Mouse (Mus musculus): Measurements from ENCODE around the gene Exoc3. TPM values are rescaled to one million over a fixed set of nuclear protein-coding genes. Genes with fewer than 3 reads are reported as not detected.

Exoc3 gene
- 10 to 100 TPM; 51.2 to 52.2 TPM for total RNA-seq (2023)

DNA sequence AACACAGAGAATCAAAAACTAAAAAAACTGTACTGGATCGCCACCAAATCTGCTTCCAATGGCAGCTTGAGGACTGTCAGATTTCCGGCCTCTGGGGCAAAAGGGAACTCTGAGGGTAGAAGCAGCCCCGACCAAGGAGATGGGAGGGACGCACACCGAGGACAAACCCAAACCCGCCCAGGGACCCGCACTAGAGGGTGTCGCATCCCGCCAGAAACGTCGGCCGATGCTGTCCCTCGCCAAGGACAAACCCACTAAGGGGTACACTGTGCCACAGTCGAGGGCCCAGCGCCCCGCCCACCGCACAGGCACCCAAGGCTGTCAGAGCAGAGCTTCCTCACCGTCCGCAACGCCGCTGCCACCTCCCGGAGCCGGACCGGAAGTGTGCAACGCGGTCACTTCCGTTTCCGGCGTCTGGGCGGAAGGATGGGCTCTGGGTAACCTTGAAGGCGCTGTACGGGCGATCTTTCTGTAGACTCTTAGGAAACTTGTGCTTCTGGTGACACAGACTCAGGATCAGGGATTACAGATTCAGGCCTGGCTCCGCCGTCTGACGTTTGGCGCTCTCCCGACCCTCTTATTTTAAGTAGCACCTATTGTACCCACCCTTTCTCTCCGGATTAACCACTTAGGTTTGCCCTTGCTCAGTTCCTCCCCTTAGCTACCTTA, at the start of gene Exoc3:
Gene Exoc3, minus strand, starts transcription at position 416 of the 669 bp plus-strand sequence.

GRCm38 (mm10) chr13:74121141-74121602, 87.4 kb downstream of the Exoc3 start, which contains the start of gene Slc9a3:
Slc9a3 (plus strand) TSS chr13:74121457.

Other genes starting within 250 kb of the Exoc3 start
- gene Zdhhc11, start 244.9 kb downstream of the Exoc3 start, total RNA-seq (2023) = under 1 TPM in 1 of 2 experiments, not detected in 1; 0.44 TPM
- 1 to 10 TPM in 1 of 2 experiments, under 1 TPM in 1; 0.71 to 2.1 TPM for gene Tppp, start 199.3 kb downstream of the Exoc3 start, total RNA-seq (2023)
- 1 to 10 TPM; 7.0 to 7.5 TPM for gene Cep72, start 146.4 kb downstream of the Exoc3 start, total RNA-seq (2023)
- not detected for gene Slc9a3, start 87.3 kb downstream of the Exoc3 start, total RNA-seq (2023)
- 1 to 10 TPM in 1 of 2 experiments, not detected in 1; 2.7 TPM for gene Ahrr, start 83.6 kb upstream of the Exoc3 start, total RNA-seq (2023)
- 100 to 1,000 TPM; 126 to 138 TPM for gene Pdcd6, start 108.8 kb upstream of the Exoc3 start, total RNA-seq (2023)
- gene Sdha, start 141.5 kb upstream of the Exoc3 start, total RNA-seq (2023) = 100 to 1,000 TPM; 175 to 182 TPM
- gene Ccdc127, start 141.6 kb upstream of the Exoc3 start, total RNA-seq (2023) = 10 to 100 TPM; 21.5 to 29.9 TPM
- not detected for gene Lrrc14b, start 155.3 kb upstream of the Exoc3 start, total RNA-seq (2023)
- gene Zfp72, start 182.1 kb upstream of the Exoc3 start, total RNA-seq (2023) = 1 to 10 TPM in 1 of 2 experiments, under 1 TPM in 1; 0.50 to 2.3 TPM
- gene Ftl1-ps1, start 191.0 kb upstream of the Exoc3 start, total RNA-seq (2023) = 100 to 1,000 TPM; 378 to 399 TPM